Mouse (Mus musculus): ENCODE measurements around the gene Cdh15. TPM values are rescaled to one million over a fixed set of nuclear protein-coding genes. Genes with fewer than 3 reads are reported as not detected.

The Cdh15 gene
- polyA plus RNA-seq, 1 experiment from 2014 or later: 0.59 TPM

DNA sequence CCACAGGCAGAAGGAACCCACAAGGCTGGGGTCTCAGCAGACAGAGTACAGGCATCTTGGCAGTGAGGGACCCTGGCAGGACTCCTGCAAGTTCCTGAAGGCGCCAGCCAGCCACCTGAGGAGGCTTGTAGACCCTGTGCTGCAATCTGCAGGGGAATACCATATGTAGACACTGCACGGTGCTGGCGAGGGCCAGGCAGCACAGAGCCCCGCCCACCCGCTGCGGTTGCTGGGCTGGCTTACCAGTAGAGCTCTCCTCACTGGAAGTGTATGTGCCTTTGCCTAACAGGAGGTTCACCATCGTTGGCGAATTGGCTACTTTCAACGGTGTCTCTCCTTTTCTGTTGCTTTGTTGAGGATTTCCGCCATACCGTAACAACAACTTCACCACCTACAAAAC lies 48.6 kb downstream of the Cdh15 start:
- H3K9ac ChIP-seq (ENCODE audit: low read length): no peak overlapping the region
- H3K4me3 ChIP-seq (ENCODE audit: low read depth, low read length): no peak overlapping the region
- peaks cover 56% of the 10 kb centered on the region for H3K36me3 ChIP-seq (ENCODE audit: control insufficient read depth, insufficient read depth, low read length)
- no peak for DNase-seq (ENCODE audit: low spot score, missing footprints)
- ATAC-seq (ENCODE audit: low FRiP score): no peak
- no peaks in the 10 kb centered on the region for H3K9me3 ChIP-seq (ENCODE audit: control insufficient read depth, low read length)
- H3K4me2 ChIP-seq: no peak overlapping the region
- 93% methylated on average over 11 of the region's 11 CpGs for WGBS
- no peak overlapping the region for H3K27ac ChIP-seq (ENCODE audit: low read depth, low read length)
- no peaks in the 10 kb centered on the region for H3K27me3 ChIP-seq (ENCODE audit: control insufficient read depth, insufficient read depth, low read length)
- no peaks in the 10 kb centered on the region for H3K4me1 ChIP-seq (ENCODE audit: control insufficient read depth, insufficient read depth, low read length)

DNA sequence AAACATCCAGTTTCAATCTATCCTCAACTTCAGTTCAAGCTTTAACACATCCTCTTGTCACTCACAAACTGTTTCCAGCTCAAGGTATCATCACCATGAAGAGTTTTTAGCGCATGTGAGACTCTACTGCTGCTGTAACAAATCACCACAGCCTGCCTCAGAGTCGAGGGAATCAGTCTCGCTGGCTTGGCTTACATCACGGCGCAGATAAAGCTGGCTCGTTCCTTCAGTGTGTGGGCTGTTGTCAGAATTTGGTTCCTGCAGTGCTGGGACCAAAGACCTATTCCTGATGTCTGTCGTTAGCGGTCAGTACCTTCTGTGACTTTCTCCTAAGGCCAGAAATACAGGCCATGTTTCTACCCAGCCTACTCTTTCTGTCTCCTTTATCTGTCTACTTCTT lies 49.4 kb downstream of the Cdh15 start:
- ATAC-seq (ENCODE audit: low FRiP score): no peak
- Histone ChIP-seq H3K9ac (ENCODE audit: low read length) (no peak overlapping the region), H3K4me1 (ENCODE audit: control insufficient read depth, insufficient read depth, low read length) (no peaks in the 10 kb centered on the region), H3K27me3 (ENCODE audit: control insufficient read depth, insufficient read depth, low read length) (no peaks in the 10 kb centered on the region), H3K9me3 (ENCODE audit: control insufficient read depth, low read length) (no peaks in the 10 kb centered on the region), H3K4me3 (ENCODE audit: low read depth, low read length) (no peak overlapping the region), H3K36me3 (ENCODE audit: control insufficient read depth, insufficient read depth, low read length) (peaks cover 52% of the 10 kb centered on the region), H3K27ac (ENCODE audit: low read depth, low read length) (no peak overlapping the region), H3K4me2 (no peak overlapping the region)
- 94% methylated on average over 8 of the region's 8 CpGs for WGBS
- no peak for DNase-seq (ENCODE audit: low spot score, missing footprints)

DNA sequence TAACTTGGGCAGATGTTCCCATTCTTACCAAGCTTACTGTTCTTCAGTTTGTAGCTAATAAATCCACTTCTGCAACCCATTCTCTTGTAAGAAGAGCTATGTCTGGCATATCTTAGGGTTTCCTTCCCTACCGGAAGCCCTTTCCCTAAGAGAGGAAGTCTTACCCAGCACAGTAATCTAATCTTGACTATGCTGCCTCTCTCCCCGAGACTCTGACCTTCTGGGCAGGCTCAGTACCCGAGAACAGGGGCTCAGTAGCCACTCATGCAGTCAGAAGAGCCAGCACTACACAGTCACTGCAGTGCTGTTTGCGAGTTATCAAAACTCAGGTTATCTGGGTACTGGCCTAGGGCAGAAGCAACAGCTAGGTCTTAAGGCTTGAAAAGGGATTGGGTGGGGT lies 50.3 kb downstream of the Cdh15 start:
- DNase-seq (ENCODE audit: low spot score, missing footprints): no peak
- WGBS: 84% methylated on average over 4 of the region's 4 CpGs
- no peaks in the 10 kb centered on the region for H3K4me1 ChIP-seq (ENCODE audit: control insufficient read depth, insufficient read depth, low read length)
- no peak overlapping the region for H3K4me2 ChIP-seq
- no peaks in the 10 kb centered on the region for H3K9me3 ChIP-seq (ENCODE audit: control insufficient read depth, low read length)
- H3K9ac ChIP-seq (ENCODE audit: low read length): no peak overlapping the region
- H3K27me3 ChIP-seq (ENCODE audit: control insufficient read depth, insufficient read depth, low read length): no peaks in the 10 kb centered on the region
- peaks cover 44% of the 10 kb centered on the region for H3K36me3 ChIP-seq (ENCODE audit: control insufficient read depth, insufficient read depth, low read length)
- no peak overlapping the region for H3K27ac ChIP-seq (ENCODE audit: low read depth, low read length)
- no peak overlapping the region for H3K4me3 ChIP-seq (ENCODE audit: low read depth, low read length)
- no peak for ATAC-seq (ENCODE audit: low FRiP score)

- DNase-seq (ENCODE audit: low spot score, missing footprints) (no peak), ATAC-seq (ENCODE audit: low FRiP score) (no peak)
- no peak overlapping the region for H3K4me2 ChIP-seq
- H3K9me3 ChIP-seq (ENCODE audit: control insufficient read depth, low read length): no peaks in the 10 kb centered on the region
- no peak overlapping the region for H3K27ac ChIP-seq (ENCODE audit: low read depth, low read length)
- peaks cover 40% of the 10 kb centered on the region for H3K36me3 ChIP-seq (ENCODE audit: control insufficient read depth, insufficient read depth, low read length)
- no peaks in the 10 kb centered on the region for H3K27me3 ChIP-seq (ENCODE audit: control insufficient read depth, insufficient read depth, low read length)
- 96% methylated on average over 12 of the region's 12 CpGs for WGBS
- H3K9ac ChIP-seq (ENCODE audit: low read length): no peak overlapping the region
- no peaks in the 10 kb centered on the region for H3K4me1 ChIP-seq (ENCODE audit: control insufficient read depth, insufficient read depth, low read length)
- H3K4me3 ChIP-seq (ENCODE audit: low read depth, low read length): no peak overlapping the region
Observed at GRCm38 (mm10) chr8:122898473-122898872, 50.7 kb downstream of the Cdh15 start.

DNA sequence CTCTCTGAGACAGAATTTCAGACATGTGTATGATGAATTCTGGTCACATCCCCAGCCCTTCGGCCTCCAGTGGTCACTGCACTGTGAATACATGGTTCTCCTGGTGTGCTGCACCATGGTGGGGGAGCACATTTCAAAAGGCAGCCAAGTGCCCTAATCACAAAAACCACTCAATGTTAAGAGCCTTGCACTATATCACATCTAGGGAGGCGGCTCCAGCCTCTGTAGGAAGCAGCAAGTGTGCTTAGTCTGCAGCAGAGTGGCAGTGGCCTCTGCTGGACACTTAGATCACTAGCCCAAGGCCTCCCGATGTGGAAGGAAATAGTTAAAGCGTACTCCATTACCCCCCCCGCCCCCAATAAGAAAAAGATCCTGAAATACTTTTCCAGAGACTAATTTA lies 51.3 kb downstream of the Cdh15 start:
- Histone ChIP-seq H3K4me3 (ENCODE audit: low read depth, low read length) (no peak overlapping the region), H3K9me3 (ENCODE audit: control insufficient read depth, low read length) (no peaks in the 10 kb centered on the region), H3K27me3 (ENCODE audit: control insufficient read depth, insufficient read depth, low read length) (no peaks in the 10 kb centered on the region), H3K36me3 (ENCODE audit: control insufficient read depth, insufficient read depth, low read length) (peaks cover 34% of the 10 kb centered on the region), H3K4me2 (no peak overlapping the region), H3K9ac (ENCODE audit: low read length) (no peak overlapping the region), H3K4me1 (ENCODE audit: control insufficient read depth, insufficient read depth, low read length) (peaks cover 2% of the 10 kb centered on the region; the same call in 1 of the 2 replicates), H3K27ac (ENCODE audit: low read depth, low read length) (no peak overlapping the region)
- DNase-seq (ENCODE audit: low spot score, missing footprints) (no peak), ATAC-seq (ENCODE audit: low FRiP score) (no peak)
- WGBS: 82% methylated on average over 5 of the region's 5 CpGs

GRCm38 (mm10) chr8:122901476-122901875 lies 53.7 kb downstream of the Cdh15 start:
- no peak overlapping the region for H3K4me3 ChIP-seq (ENCODE audit: low read depth, low read length)
- 92% methylated on average over 7 of the region's 7 CpGs for WGBS
- H3K27me3 ChIP-seq (ENCODE audit: control insufficient read depth, insufficient read depth, low read length): no peaks in the 10 kb centered on the region
- H3K4me2 ChIP-seq: no peak overlapping the region
- DNase-seq (ENCODE audit: low spot score, missing footprints) (no peak), ATAC-seq (ENCODE audit: low FRiP score) (no peak)
- H3K36me3 ChIP-seq (ENCODE audit: control insufficient read depth, insufficient read depth, low read length): peaks cover 16% of the 10 kb centered on the region
- no peak overlapping the region for H3K9ac ChIP-seq (ENCODE audit: low read length)
- peaks cover 3% of the 10 kb centered on the region; the same call in 1 of the 2 replicates for H3K4me1 ChIP-seq (ENCODE audit: control insufficient read depth, insufficient read depth, low read length)
- no peak overlapping the region for H3K27ac ChIP-seq (ENCODE audit: low read depth, low read length)
- H3K9me3 ChIP-seq (ENCODE audit: control insufficient read depth, low read length): no peaks in the 10 kb centered on the region

DNA sequence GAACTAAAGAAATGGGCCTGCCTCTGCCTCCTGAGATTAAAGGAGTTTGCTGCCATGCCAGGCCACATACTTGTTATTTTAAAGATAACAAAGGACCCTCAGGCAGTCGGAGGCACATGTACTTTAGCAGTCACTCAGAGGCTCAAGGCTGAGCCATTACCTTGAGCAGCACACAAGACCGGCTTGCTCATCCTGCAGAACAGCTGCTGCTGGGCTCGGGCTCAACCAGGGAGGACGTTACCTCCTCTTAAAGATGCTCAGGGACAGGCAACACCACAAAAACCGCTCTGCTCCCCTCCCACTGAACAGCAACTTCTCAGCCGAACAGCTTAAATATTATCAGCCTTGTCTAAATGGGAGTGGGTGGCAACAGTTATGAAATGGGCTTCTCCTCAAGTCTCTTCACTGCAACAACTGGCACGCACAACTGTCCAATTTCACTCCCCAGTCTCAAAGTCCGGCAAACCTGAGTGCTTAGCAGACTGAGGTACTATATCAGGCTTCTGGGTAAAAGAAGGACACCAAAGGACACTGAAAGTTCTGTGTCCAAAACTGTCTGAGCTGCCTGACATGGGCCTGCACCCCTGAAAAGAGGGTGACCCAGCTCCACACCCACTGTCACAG lies 54.2 kb downstream of the Cdh15 start:
- Histone ChIP-seq H3K9ac (ENCODE audit: low read length) (no peak overlapping the region), H3K4me1 (ENCODE audit: control insufficient read depth, insufficient read depth, low read length) (peaks cover 3% of the 10 kb centered on the region; the same call in 1 of the 2 replicates), H3K27ac (ENCODE audit: low read depth, low read length) (no peak overlapping the region), H3K27me3 (ENCODE audit: control insufficient read depth, insufficient read depth, low read length) (no peaks in the 10 kb centered on the region), H3K4me3 (ENCODE audit: low read depth, low read length) (no peak overlapping the region), H3K4me2 (no peak overlapping the region), H3K9me3 (ENCODE audit: control insufficient read depth, low read length) (no peaks in the 10 kb centered on the region), H3K36me3 (ENCODE audit: control insufficient read depth, insufficient read depth, low read length) (peaks cover 13% of the 10 kb centered on the region)
- DNase-seq (ENCODE audit: low spot score, missing footprints): no peak
- whole genome bisulfite sequencing: 88% methylated on average over 8 of the region's 8 CpGs
- ATAC-seq (ENCODE audit: low FRiP score): no peak

DNA sequence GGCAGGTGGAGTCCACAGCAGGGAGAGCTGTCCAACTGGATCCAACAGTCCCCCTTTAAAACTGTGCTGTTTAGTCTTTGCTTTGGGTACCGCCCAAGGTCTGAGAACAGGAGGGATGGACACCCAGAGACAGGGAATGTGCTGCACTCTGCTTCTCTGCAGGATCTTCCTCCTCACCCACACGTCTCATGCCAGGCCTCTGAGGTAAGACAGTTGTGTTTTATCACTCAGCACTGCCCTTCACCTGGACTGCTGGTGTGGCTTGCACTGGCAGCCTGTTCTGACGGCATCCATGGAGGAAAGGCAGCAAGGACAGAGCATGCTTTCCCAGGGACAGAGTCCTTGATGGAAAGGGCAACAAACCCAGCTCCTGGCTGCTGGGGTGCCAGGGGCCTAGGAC lies 54.8 kb downstream of the Cdh15 start:
- Histone ChIP-seq H3K4me1 (ENCODE audit: control insufficient read depth, insufficient read depth, low read length) (peaks cover 3% of the 10 kb centered on the region; the same call in 1 of the 2 replicates), H3K4me2 (no peak overlapping the region), H3K27ac (ENCODE audit: low read depth, low read length) (no peak overlapping the region), H3K9me3 (ENCODE audit: control insufficient read depth, low read length) (no peaks in the 10 kb centered on the region), H3K9ac (ENCODE audit: low read length) (no peak overlapping the region), H3K36me3 (ENCODE audit: control insufficient read depth, insufficient read depth, low read length) (peaks cover 8% of the 10 kb centered on the region), H3K27me3 (ENCODE audit: control insufficient read depth, insufficient read depth, low read length) (no peaks in the 10 kb centered on the region), H3K4me3 (ENCODE audit: low read depth, low read length) (no peak overlapping the region)
- ATAC-seq (ENCODE audit: low FRiP score) (no peak), DNase-seq (ENCODE audit: low spot score, missing footprints) (no peak)
- WGBS: 71% methylated on average over 3 of the region's 3 CpGs

DNA sequence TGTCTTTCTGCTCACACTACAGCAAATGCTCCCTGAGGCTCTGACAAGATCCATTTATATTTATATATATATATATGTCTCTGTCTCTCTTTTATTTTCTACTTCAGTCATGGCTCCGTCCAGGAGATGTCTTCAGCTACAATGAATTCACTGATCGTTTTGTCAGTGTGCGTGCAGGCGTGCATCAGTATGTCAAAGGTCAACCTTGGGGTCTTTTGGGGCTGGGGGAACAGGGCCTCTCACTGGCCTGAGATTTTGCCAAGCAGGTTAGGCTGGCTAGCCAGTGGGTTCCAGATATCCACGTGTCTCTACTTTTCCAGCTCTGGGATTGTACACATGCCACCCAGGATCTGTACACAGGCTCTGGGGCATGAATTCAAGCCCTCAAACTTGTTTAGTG lies 55.2 kb downstream of the Cdh15 start:
- H3K9me3 ChIP-seq (ENCODE audit: control insufficient read depth, low read length): no peaks in the 10 kb centered on the region
- ATAC-seq (ENCODE audit: low FRiP score) (no peak), DNase-seq (ENCODE audit: low spot score, missing footprints) (no peak)
- peaks cover 3% of the 10 kb centered on the region; the same call in 1 of the 2 replicates for H3K4me1 ChIP-seq (ENCODE audit: control insufficient read depth, insufficient read depth, low read length)
- no peak overlapping the region for H3K4me3 ChIP-seq (ENCODE audit: low read depth, low read length)
- peaks cover 7% of the 10 kb centered on the region for H3K36me3 ChIP-seq (ENCODE audit: control insufficient read depth, insufficient read depth, low read length)
- H3K27me3 ChIP-seq (ENCODE audit: control insufficient read depth, insufficient read depth, low read length): no peaks in the 10 kb centered on the region
- 45% methylated on average over 5 of the region's 5 CpGs for WGBS
- no peak overlapping the region for H3K4me2 ChIP-seq
- H3K27ac ChIP-seq (ENCODE audit: low read depth, low read length): no peak overlapping the region
- no peak overlapping the region for H3K9ac ChIP-seq (ENCODE audit: low read length)
